Mouse (Mus musculus): ENCODE data around the gene Uba6.

DNA sequence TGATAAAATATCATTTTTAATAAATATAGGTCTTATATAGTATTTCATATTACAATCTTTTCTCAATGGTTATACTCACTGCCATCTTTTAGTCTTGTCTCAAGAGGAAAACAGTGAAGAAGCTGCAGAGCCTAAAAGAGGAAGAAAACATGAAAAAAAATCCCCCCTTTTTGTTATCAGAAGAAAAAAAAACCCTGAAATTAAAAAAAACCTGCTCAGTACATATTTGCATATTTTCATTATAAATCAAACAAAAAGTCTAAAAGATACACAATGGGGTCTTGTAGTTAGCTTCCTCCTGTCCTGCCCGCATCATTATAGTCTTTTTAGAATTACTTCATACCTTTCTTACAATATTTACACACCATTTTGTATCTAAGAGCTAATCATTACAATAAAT is 43.9 kb downstream of the Uba6 start:
- TF ChIP-seq CTCF (conservative IDR thresholded peaks at IDR 0.05 in 1 of 2, IDR thresholded peaks at IDR 0.05 in 1 of 2; ENCODE audit: low read depth in 2 of 2, low read length in 2 of 2) (no peak), RAD21 (IDR thresholded peaks at IDR 0.05; ENCODE audit: low read depth, low read length) (no peak), EP300 (IDR thresholded peaks at IDR 0.05; ENCODE audit: low read length) (no peak), USF1 (IDR thresholded peaks at IDR 0.05; ENCODE audit: low read depth, low read length) (no peak)

All from CH12.LX (cell line).